Mouse (Mus musculus) liver, embryonic 18 days (tissue): ENCODE data around the gene Olfr152. TPM values are rescaled to one million over a fixed set of nuclear protein-coding genes. Genes with fewer than 3 reads are reported as not detected.

Source experiments
- polyA plus RNA-seq: library from polyadenylated mRNA; depleted of rRNA; stranded (reverse); fragments of >200 nt; gene quantifications from 2 replicates; pipeline ENCODE4 v1.2.3, GENCODE M21; 2012; rRNA removed

Olfr152 gene
- polyA plus RNA-seq, result not detected in 2 replicates

DNA sequence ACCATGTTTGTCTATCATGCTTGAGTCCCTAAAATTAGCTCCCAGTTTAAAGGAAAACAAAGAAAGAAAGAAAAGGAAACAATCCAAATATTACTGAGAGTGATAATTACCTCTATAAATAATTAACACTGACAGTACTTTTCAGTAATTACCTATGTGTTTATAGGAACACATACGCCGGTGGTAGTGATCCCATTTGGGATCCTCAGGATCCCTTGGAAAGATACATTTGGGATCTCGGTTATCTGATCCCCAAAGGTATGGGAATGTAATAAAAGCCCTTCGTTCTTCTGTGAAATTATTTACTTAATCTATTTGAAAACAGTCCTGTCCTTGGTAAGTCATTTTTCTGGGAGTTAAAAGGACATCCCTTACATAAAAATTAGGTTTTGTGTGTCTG is at the start of gene Olfr152:
TSS of gene Olfr152 (plus strand) at position 301 of the 400 bp plus-strand sequence.

DNA sequence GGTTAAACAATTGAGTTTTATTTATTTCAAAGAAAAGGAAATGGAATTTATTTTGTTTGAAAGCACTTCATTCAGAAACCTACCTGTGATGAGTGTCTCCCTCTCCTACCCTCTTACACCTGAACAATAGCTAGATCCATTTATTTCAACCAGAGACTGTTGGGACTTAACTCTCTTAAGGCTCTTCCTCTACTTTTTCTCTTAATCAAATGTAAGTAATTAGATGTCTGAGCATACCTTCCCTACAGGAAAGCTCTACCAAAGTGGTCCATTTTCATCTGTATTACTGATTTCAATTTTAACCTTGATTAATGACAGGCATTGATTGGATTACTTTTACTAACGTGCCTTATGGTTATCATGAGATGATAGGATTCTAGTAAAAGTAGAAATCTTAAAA is 39.4 kb upstream of the Olfr152 start, which contains the start of gene Olfr1138:
TSS of gene Olfr1138 (minus strand) at position 101 of the 400 bp plus-strand sequence.

DNA sequence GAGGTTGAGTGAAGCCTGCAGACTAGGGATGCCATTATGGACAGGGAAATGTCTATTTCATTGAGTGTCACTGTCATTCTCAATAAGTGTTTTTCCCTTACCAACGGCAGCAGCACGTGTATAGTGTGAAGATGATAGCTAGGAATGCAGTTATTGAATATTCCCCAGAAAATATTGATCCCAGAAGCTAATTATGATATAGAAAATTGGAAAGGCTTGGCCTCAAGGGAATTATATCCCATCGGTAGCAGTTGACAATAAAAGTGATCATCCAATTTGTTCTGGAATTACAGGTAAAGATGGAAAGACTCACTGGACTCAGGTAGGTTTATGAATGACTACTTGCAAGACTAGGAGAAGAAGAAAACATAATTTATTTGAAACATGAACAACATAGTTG is 35.8 kb upstream of the Olfr152 start, which contains the start of gene Olfr1140:
TSS of gene Olfr1140 (plus strand) at position 301 of the 400 bp plus-strand sequence.

DNA sequence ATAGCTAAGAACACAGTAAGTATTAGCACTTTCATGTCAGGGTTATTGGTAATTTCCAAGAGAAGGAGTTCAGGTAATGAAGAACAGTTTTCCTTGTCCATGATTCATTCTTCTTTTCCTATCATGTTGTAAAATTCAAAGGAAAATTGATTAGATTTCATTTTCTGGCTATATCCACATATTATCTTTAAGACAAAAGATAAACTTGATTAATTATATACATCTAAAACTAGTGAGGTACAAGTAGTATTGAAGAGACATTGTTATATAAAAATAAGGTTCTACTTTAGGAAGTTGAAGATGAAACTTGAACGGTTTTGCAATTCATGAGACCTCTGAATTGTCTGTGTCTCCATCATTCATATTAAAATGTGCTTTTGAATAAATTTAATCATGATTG is 25.4 kb upstream of the Olfr152 start, which contains the start of gene Olfr1141:
TSS of gene Olfr1141 (minus strand) at position 101 of the 400 bp plus-strand sequence.

DNA sequence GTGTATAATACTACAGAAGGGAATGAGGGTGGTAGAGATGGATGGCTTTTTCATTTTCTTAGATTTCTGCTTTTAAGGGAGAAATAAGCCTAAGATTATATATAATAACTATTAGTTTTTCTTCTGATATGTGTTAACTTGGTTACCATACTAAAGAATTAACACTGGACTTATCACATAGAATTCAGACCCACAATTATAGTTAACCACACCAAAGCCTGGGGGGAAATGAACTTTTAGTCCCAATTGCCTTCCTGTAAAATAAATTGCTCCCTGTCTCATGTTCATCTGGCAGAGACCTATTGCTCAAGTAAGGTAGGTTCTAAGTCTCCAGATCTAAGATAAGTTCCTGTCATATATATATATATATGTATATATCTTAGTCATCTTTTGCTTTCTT is 21.0 kb downstream of the Olfr152 start, which contains the start of gene Olfr1143:
TSS of gene Olfr1143 (plus strand) at position 301 of the 400 bp plus-strand sequence.

DNA sequence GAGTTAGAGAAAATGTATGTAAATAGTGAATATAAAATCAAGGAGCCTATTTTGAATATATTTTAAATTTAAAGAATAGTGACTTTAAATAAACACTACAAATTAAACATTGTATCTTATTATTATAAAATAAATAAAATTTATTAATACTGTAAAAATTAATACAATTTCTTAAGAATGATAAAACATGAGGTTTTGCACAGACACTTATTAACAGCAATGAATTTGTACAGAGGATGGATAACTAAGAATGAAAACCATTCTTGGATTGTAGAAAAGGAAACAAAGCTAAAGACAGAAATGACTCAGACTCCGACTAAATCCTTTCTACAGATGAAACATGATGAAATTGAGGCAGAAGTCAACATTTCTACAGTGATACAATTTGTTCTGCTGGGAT is 30.2 kb downstream of the Olfr152 start, which contains the start of gene Olfr1145:
TSS of gene Olfr1145 (plus strand) at position 301 of the 400 bp plus-strand sequence.

DNA sequence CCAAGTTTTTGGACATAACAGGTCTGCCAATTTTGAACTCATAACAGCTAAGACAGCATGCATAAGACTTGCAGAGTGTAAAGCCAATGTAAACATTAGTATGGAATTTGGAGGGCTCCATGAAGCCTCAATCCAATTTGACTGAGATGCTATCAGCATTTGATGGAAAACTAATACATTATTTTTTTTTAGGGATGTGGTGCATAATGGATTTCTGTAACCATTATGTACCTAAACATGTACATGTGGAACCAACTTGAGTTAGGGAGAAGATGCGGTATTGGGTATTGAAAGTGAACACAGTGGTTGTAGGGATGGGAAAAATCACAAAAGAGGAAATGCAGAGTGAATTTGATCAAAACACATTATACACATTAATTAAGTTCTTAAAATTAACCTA is 51.0 kb downstream of the Olfr152 start, which contains the start of gene Olfr1148:
TSS of gene Olfr1148 (plus strand) at position 301 of the 400 bp plus-strand sequence.

Other genes starting within 250 kb of the Olfr152 start
- not detected in 2 replicates for gene Olfr153, start 247.7 kb upstream of the Olfr152 start, polyA plus RNA-seq
- not detected in 2 replicates for gene Olfr1128, start 233.9 kb upstream of the Olfr152 start, polyA plus RNA-seq
- not detected in 2 replicates for gene Olfr1129, start 205.6 kb upstream of the Olfr152 start, polyA plus RNA-seq
- gene Olfr1130, start 173.3 kb upstream of the Olfr152 start, polyA plus RNA-seq, result not detected in 2 replicates
- not detected in 2 replicates for gene Olfr1131, start 152.4 kb upstream of the Olfr152 start, polyA plus RNA-seq
- not detected in 2 replicates for gene Olfr1132, start 141.9 kb upstream of the Olfr152 start, polyA plus RNA-seq
- gene Olfr1133, start 132.1 kb upstream of the Olfr152 start, polyA plus RNA-seq, result not detected in 2 replicates
- gene Olfr1134, start 121.0 kb upstream of the Olfr152 start, polyA plus RNA-seq, result not detected in 2 replicates
- gene Olfr1135, start 105.8 kb upstream of the Olfr152 start, polyA plus RNA-seq, result not detected in 2 replicates
- gene Olfr1136, start 85.5 kb upstream of the Olfr152 start, polyA plus RNA-seq, result not detected in 2 replicates
- gene Olfr1137, start 66.3 kb upstream of the Olfr152 start, polyA plus RNA-seq, result not detected in 2 replicates
- gene Olfr1138, start 39.5 kb upstream of the Olfr152 start, polyA plus RNA-seq, result not detected in 2 replicates
- gene Olfr1140, start 35.7 kb upstream of the Olfr152 start, polyA plus RNA-seq, result not detected in 2 replicates
- not detected in 2 replicates for gene Olfr1141, start 25.5 kb upstream of the Olfr152 start, polyA plus RNA-seq
- gene Olfr1143, start 21.1 kb downstream of the Olfr152 start, polyA plus RNA-seq, result not detected in 2 replicates
- not detected in 2 replicates for gene Olfr1145, start 30.3 kb downstream of the Olfr152 start, polyA plus RNA-seq
- not detected in 2 replicates for gene Olfr1148, start 51.0 kb downstream of the Olfr152 start, polyA plus RNA-seq
- not detected in 2 replicates for gene Olfr1150-ps1, start 64.5 kb downstream of the Olfr152 start, polyA plus RNA-seq
- not detected in 2 replicates for gene Olfr1151, start 76.4 kb downstream of the Olfr152 start, polyA plus RNA-seq
- gene Olfr1152, start 87.0 kb downstream of the Olfr152 start, polyA plus RNA-seq, result not detected in 2 replicates
- not detected in 2 replicates for gene Olfr1153, start 115.5 kb downstream of the Olfr152 start, polyA plus RNA-seq
- gene Olfr1154, start 125.7 kb downstream of the Olfr152 start, polyA plus RNA-seq, result not detected in 2 replicates
- gene Olfr1155, start 165.7 kb downstream of the Olfr152 start, polyA plus RNA-seq, result not detected in 2 replicates
- gene Olfr1156, start 173.6 kb downstream of the Olfr152 start, polyA plus RNA-seq, result not detected in 2 replicates
- not detected in 2 replicates for gene Olfr1157, start 188.8 kb downstream of the Olfr152 start, polyA plus RNA-seq
- not detected in 2 replicates for gene Olfr74, start 195.2 kb downstream of the Olfr152 start, polyA plus RNA-seq
- gene Olfr1158, start 210.6 kb downstream of the Olfr152 start, polyA plus RNA-seq, result not detected in 2 replicates
- gene Olfr1160, start 228.8 kb downstream of the Olfr152 start, polyA plus RNA-seq, result not detected in 2 replicates
- gene Olfr1161, start 243.3 kb downstream of the Olfr152 start, polyA plus RNA-seq, result not detected in 2 replicates